Mouse (Mus musculus) limb, embryonic 13.5 days (tissue): ENCODE measurements around the gene Apol9b. TPM values are rescaled to one million over a fixed set of nuclear protein-coding genes. Genes with fewer than 3 reads are reported as not detected.

ENCODE experiments used
- ATAC-seq: fragments of 200-750 bp; cut with Nextera tagmentation; 2 replicates; pipeline ENCODE4 v1.8.0; 2017; ENCODE audit warnings: low read depth, moderate number of reproducible peaks, moderate TSS enrichment; ENCODE audit not compliant: low FRiP score
- H3K27ac ChIP-seq: fragments of 300-500 bp; sonication (generic); 2 replicates; pipeline ENCODE4 v1.5.1; 2015; ENCODE audit warnings: inconsistent platforms, mild to moderate bottlenecking, moderate library complexity
- H3K27me3 ChIP-seq: fragments of 300-500 bp; sonication (generic); 2 replicates; pipeline ENCODE4 v1.6.1; 2015; ENCODE audit warnings: mild to moderate bottlenecking, inconsistent platforms
- H3K36me3 ChIP-seq: fragments of 300-500 bp; sonication (generic); 2 replicates; pipeline ENCODE4 v1.6.1; 2015; ENCODE audit warnings: inconsistent platforms, mild to moderate bottlenecking, moderate library complexity
- H3K4me1 ChIP-seq: fragments of 300-500 bp; sonication (generic); 2 replicates; pipeline ENCODE4 v1.6.1; 2015; ENCODE audit warnings: inconsistent platforms
- H3K4me2 ChIP-seq: fragments of 300-500 bp; sonication (generic); replicated peaks from 2 replicates; pipeline ENCODE4 v1.6.1; 2015; ENCODE audit warnings: inconsistent platforms, mild to moderate bottlenecking, moderate library complexity
- H3K4me3 ChIP-seq: fragments of 300-500 bp; sonication (generic); 2 replicates; pipeline ENCODE4 v1.5.1; 2015; ENCODE audit warnings: moderate library complexity, mild to moderate bottlenecking, inconsistent platforms
- H3K9ac ChIP-seq: fragments of 300-500 bp; sonication (generic); 2 replicates; pipeline ENCODE4 v1.6.1; 2015; ENCODE audit warnings: mild to moderate bottlenecking, inconsistent platforms
- H3K9me3 ChIP-seq: fragments of 300-500 bp; sonication (generic); 2 replicates; pipeline ENCODE4 v1.6.1; 2016; ENCODE audit warnings: inconsistent platforms
- WGBS: fragments of 180-500 bp; shearing (Covaris S2); methylation state at CpG from one replicate; pipeline ENCODE4 v1.1.7; 2015; 5-methylcytosine and 5-hydroxymethylcytosine counted together
- polyA plus RNA-seq: library from polyadenylated mRNA; unstranded; fragments of >200 nt; fragmentation: Nextera tagmentation; extraction: Ambion mirVana; gene quantifications from 2 replicates; pipeline ENCODE4 v1.2.1, GENCODE M21; 2015

Apol9b gene
- polyA plus RNA-seq, 1 experiment from 2014 or later = not detected

GRCm38 (mm10) chr15:77765484-77766093 lies 36.8 kb downstream of the Apol9b start:
- no peak for ATAC-seq
- WGBS = 89% methylated on average over 16 of the region's 16 CpGs
- Histone ChIP-seq H3K9me3 (no peaks in the 10 kb centered on the region), H3K4me2 (no peak overlapping the region), H3K4me3 (no peak overlapping the region), H3K36me3 (peaks cover 100% of the 10 kb centered on the region), H3K27me3 (no peaks in the 10 kb centered on the region), H3K4me1 (peaks cover 21% of the 10 kb centered on the region), H3K27ac (0 out of 2 replicates have a peak overlapping the region, but pooled peaks have one; percentile 78), H3K9ac (no peak overlapping the region)

- Histone ChIP-seq H3K27me3 (no peaks in the 10 kb centered on the region), H3K4me2 (no peak overlapping the region), H3K4me3 (no peak overlapping the region), H3K27ac (no peak overlapping the region), H3K4me1 (peaks cover 21% of the 10 kb centered on the region), H3K36me3 (peaks cover 100% of the 10 kb centered on the region), H3K9me3 (no peaks in the 10 kb centered on the region), H3K9ac (no peak overlapping the region)
- ATAC-seq = no peak
- 93% methylated on average over 11 of the region's 11 CpGs for WGBS
Observed at GRCm38 (mm10) chr15:77766981-77767380, 38.1 kb downstream of the Apol9b start.

GRCm38 (mm10) chr15:77770341-77770740 lies 41.5 kb downstream of the Apol9b start:
- H3K4me2 ChIP-seq = no peak overlapping the region
- 95% methylated on average over 5 of the region's 5 CpGs for WGBS

GRCm38 (mm10) chr15:77770942-77771341 lies 42.1 kb downstream of the Apol9b start:
- 92% methylated on average over 9 of the region's 9 CpGs for WGBS
- H3K27me3 ChIP-seq = no peaks in the 10 kb centered on the region

More at GRCm38 (mm10) chr15:77770341-77770740, 41.5 kb downstream of the Apol9b start:
- H3K4me1 ChIP-seq = peaks cover 5% of the 10 kb centered on the region
- no peak overlapping the region for H3K4me3 ChIP-seq
- no peak overlapping the region for H3K27ac ChIP-seq
- H3K9ac ChIP-seq = no peak overlapping the region
- no peak for ATAC-seq
- H3K36me3 ChIP-seq = peaks cover 98% of the 10 kb centered on the region
- no peaks in the 10 kb centered on the region for H3K27me3 ChIP-seq
- H3K9me3 ChIP-seq = no peaks in the 10 kb centered on the region

GRCm38 (mm10) chr15:77773099-77773915 lies 44.5 kb downstream of the Apol9b start:
- Histone ChIP-seq H3K27me3 (no peaks in the 10 kb centered on the region), H3K27ac (no peak overlapping the region), H3K4me2 (no peak overlapping the region), H3K9me3 (no peaks in the 10 kb centered on the region), H3K4me3 (no peak overlapping the region), H3K4me1 (no peaks in the 10 kb centered on the region), H3K36me3 (peaks cover 98% of the 10 kb centered on the region), H3K9ac (no peak overlapping the region)
- no peak for ATAC-seq
- WGBS = 92% methylated on average over 19 of the region's 19 CpGs

More at GRCm38 (mm10) chr15:77770942-77771341, 42.1 kb downstream of the Apol9b start:
- Histone ChIP-seq H3K4me1 (no peaks in the 10 kb centered on the region), H3K9ac (no peak overlapping the region), H3K27ac (no peak overlapping the region), H3K4me3 (no peak overlapping the region), H3K36me3 (peaks cover 98% of the 10 kb centered on the region), H3K4me2 (no peak overlapping the region), H3K9me3 (no peaks in the 10 kb centered on the region)
- ATAC-seq = no peak

- H3K4me2 ChIP-seq = no peak overlapping the region
- H3K27me3 ChIP-seq = no peaks in the 10 kb centered on the region
- WGBS = 94% methylated on average over 10 of the region's 10 CpGs
- H3K4me1 ChIP-seq = no peaks in the 10 kb centered on the region
- no peak for ATAC-seq
- H3K4me3 ChIP-seq = no peak overlapping the region
- H3K36me3 ChIP-seq = peaks cover 98% of the 10 kb centered on the region
- H3K9me3 ChIP-seq = no peaks in the 10 kb centered on the region
- H3K9ac ChIP-seq = no peak overlapping the region
- H3K27ac ChIP-seq = no peak overlapping the region
Observed at GRCm38 (mm10) chr15:77774303-77774702, 45.5 kb downstream of the Apol9b start.

GRCm38 (mm10) chr15:77775186-77775963 lies 46.5 kb downstream of the Apol9b start:
- Histone ChIP-seq H3K4me3 (no peak overlapping the region), H3K9me3 (no peaks in the 10 kb centered on the region), H3K4me2 (no peak overlapping the region), H3K27me3 (no peaks in the 10 kb centered on the region), H3K4me1 (no peaks in the 10 kb centered on the region), H3K36me3 (peaks cover 98% of the 10 kb centered on the region), H3K27ac (no peak overlapping the region), H3K9ac (no peak overlapping the region)
- peak; percentile 58 for ATAC-seq
- WGBS = 70% methylated on average over 20 of the region's 20 CpGs

GRCm38 (mm10) chr15:77782449-77783014 lies 53.7 kb downstream of the Apol9b start:
- Histone ChIP-seq H3K4me1 (peaks cover 11% of the 10 kb centered on the region), H3K27me3 (no peaks in the 10 kb centered on the region), H3K9me3 (no peaks in the 10 kb centered on the region), H3K9ac (no peak overlapping the region), H3K36me3 (peaks cover 100% of the 10 kb centered on the region), H3K4me2 (no peak overlapping the region), H3K4me3 (no peak overlapping the region), H3K27ac (no peak overlapping the region)
- no peak for ATAC-seq
- 82% methylated on average over 11 of the region's 11 CpGs for WGBS

GRCm38 (mm10) chr15:77784039-77784824 lies 55.4 kb downstream of the Apol9b start:
- Histone ChIP-seq H3K4me3 (no peak overlapping the region), H3K9ac (no peak overlapping the region), H3K36me3 (peaks cover 99% of the 10 kb centered on the region), H3K27ac (no peak overlapping the region), H3K4me2 (no peak overlapping the region), H3K9me3 (no peaks in the 10 kb centered on the region), H3K4me1 (peaks cover 11% of the 10 kb centered on the region), H3K27me3 (no peaks in the 10 kb centered on the region)
- 74% methylated on average over 22 of the region's 22 CpGs for WGBS
- ATAC-seq = no peak

GRCm38 (mm10) chr15:77785807-77786206 lies 57.0 kb downstream of the Apol9b start:
- Histone ChIP-seq H3K36me3 (peaks cover 99% of the 10 kb centered on the region), H3K27me3 (no peaks in the 10 kb centered on the region), H3K27ac (no peak overlapping the region), H3K4me1 (peaks cover 11% of the 10 kb centered on the region), H3K4me3 (no peak overlapping the region), H3K9ac (no peak overlapping the region), H3K4me2 (no peak overlapping the region), H3K9me3 (no peaks in the 10 kb centered on the region)
- no peak for ATAC-seq
- 82% methylated on average over 1 of the region's 1 CpGs for WGBS
